Comparison of ENCODE assay signal across 10 mouse cellular contexts in genomic region chr9:70842300-70842941, GRCm38 (mm10).
DNase-seq lines count a peak whose midpoint lies in the region; ATAC-seq and TF ChIP-seq lines count a peak whose summit lies in the region.
"Had no signal": no experiment of that assay in that cellular context is flagged by ENCODE, and none has a peak within 500 bp of the region (broad histone marks: within the 10 kb centered on the region; RNA-seq: fewer than 3 reads in every experiment).

No protein-coding gene starts in this region.

- no peaks in the 10 kb centered on the region for H3K27me3 ChIP-seq in liver, embryonic 11.5 days (replicated peaks; ENCODE audit: control insufficient read depth, insufficient read depth, low read length)
- H3K27me3 ChIP-seq in midbrain, postnatal 0 days (ENCODE audit: insufficient read depth, low read length) = no peaks in the 10 kb centered on the region
- H3K27me3 ChIP-seq: limb, embryonic 12.5 days had no signal

- H3K9ac ChIP-seq in liver, embryonic 11.5 days (ENCODE audit: low read depth, low read length) = no peak overlapping the region
- no peak overlapping the region for H3K9ac ChIP-seq in midbrain, postnatal 0 days (replicated peaks; ENCODE audit: low read length, poor library complexity, severe bottlenecking)
- H3K9ac ChIP-seq: limb, embryonic 12.5 days had no signal

- no peak overlapping the region for H3K4me3 ChIP-seq in liver, embryonic 11.5 days (ENCODE audit: low read depth, low read length)
- H3K4me3 ChIP-seq in midbrain, postnatal 0 days (ENCODE audit: low read depth, low read length) = no peak overlapping the region
- H3K4me3 ChIP-seq: limb, embryonic 12.5 days had no signal

- H3K4me1 ChIP-seq in liver, embryonic 11.5 days (replicated peaks; ENCODE audit: control insufficient read depth, insufficient read depth, low read length) = peaks cover 48% of the 10 kb centered on the region
- H3K4me1 ChIP-seq in midbrain, postnatal 0 days (ENCODE audit: insufficient read depth, low read length) = no peaks in the 10 kb centered on the region

- DNase-seq in kidney, adult 18-20 months = peak; percentile 18
- DNase-seq in kidney, postnatal 4 days = no peak
- DNase-seq in liver, embryonic 11.5 days (ENCODE audit: low spot score) = no peak
- no peak for DNase-seq in midbrain, postnatal 0 days (ENCODE audit: low spot score)
- no peak for DNase-seq in layer of hippocampus, postnatal 25 days (ENCODE audit: extremely low spot score in 1 of 2, low spot score in 1 of 2)
- no peak for DNase-seq in spleen, postnatal 10 days (ENCODE audit: low spot score in 2 of 2)
- DNase-seq: right cerebral cortex, postnatal 14 days had no signal

- no peaks in the 10 kb centered on the region for H3K36me3 ChIP-seq in liver, embryonic 11.5 days (ENCODE audit: control insufficient read depth, insufficient read depth, low read length)
- H3K36me3 ChIP-seq in midbrain, postnatal 0 days (ENCODE audit: insufficient read depth, low read length) = no peaks in the 10 kb centered on the region
- H3K36me3 ChIP-seq: limb, embryonic 12.5 days had no signal

- no peak overlapping the region for H3K4me2 ChIP-seq in liver, embryonic 11.5 days
- no peak overlapping the region for H3K4me2 ChIP-seq in midbrain, postnatal 0 days (ENCODE audit: low read depth, low read length, poor library complexity, severe bottlenecking)
- H3K4me2 ChIP-seq: limb, embryonic 12.5 days had no signal

- no peaks in the 10 kb centered on the region for H3K9me3 ChIP-seq in liver, embryonic 11.5 days (ENCODE audit: control insufficient read depth, low read length)
- no peaks in the 10 kb centered on the region for H3K9me3 ChIP-seq in midbrain, postnatal 0 days (ENCODE audit: low read length)
- H3K9me3 ChIP-seq: limb, embryonic 12.5 days had no signal

- ATAC-seq in erythroid progenitor cell, adult 5-6 weeks (replicated peaks; ENCODE audit: low FRiP score, poor library complexity, severe bottlenecking) = peak; percentile 64
- ATAC-seq in liver, embryonic 11.5 days (replicated peaks; ENCODE audit: low FRiP score) = peak; percentile 33
- peak; percentile 37 for ATAC-seq in megakaryocyte-erythroid progenitor cell, adult 5-6 weeks (replicated peaks; ENCODE audit: low FRiP score, low TSS enrichment, poor library complexity, severe bottlenecking)
- no peak for ATAC-seq in midbrain, postnatal 0 days (ENCODE audit: low FRiP score)

- no peak for TF ChIP-seq CTCF in midbrain, postnatal 0 days (IDR thresholded peaks at IDR 0.05)

- peak overlapping the region; percentile 82; the same call in 1 of the 2 replicates for H3K27ac ChIP-seq in liver, embryonic 11.5 days (ENCODE audit: low read depth, low read length)
- no peak overlapping the region for H3K27ac ChIP-seq in midbrain, postnatal 0 days (ENCODE audit: low read depth, low read length)
- H3K27ac ChIP-seq: limb, embryonic 12.5 days had no signal

- WGBS in liver, embryonic 11.5 days = 59% methylated on average over 5 of the region's 6 CpGs
- WGBS in midbrain, postnatal 0 days = 81% methylated on average over 5 of the region's 6 CpGs
